Mouse (Mus musculus) forebrain, embryonic 14.5 days (tissue): ENCODE measurements around the gene Fez1. TPM values are rescaled to one million over a fixed set of nuclear protein-coding genes. Genes with fewer than 3 reads are reported as not detected.

Experiments
- ATAC-seq: fragments of 200-750 bp; cut with Nextera tagmentation; 2 replicates; pipeline ENCODE4 v1.8.0; 2017; ENCODE audit warnings: mild to moderate bottlenecking, moderate library complexity
- DNase-seq: peaks from one replicate; pipeline ENCODE4 v3.0.0-alpha.2; 2015; ENCODE audit warnings: low spot score
- H3K27ac ChIP-seq: fragments of 300-500 bp; sonication (generic); 2 replicates; pipeline ENCODE4 v1.5.1; 2014; ENCODE audit warnings: low read depth, mild to moderate bottlenecking, control low read depth, low read length, moderate library complexity
- H3K27me3 ChIP-seq: fragments of 300-500 bp; sonication (generic); replicated peaks from 2 replicates; pipeline ENCODE4 v1.6.1; 2014; ENCODE audit warnings: low read length, control low read depth, mixed read lengths; ENCODE audit not compliant: control insufficient read depth, insufficient read depth
- H3K36me3 ChIP-seq: fragments of 300-500 bp; sonication (generic); 2 replicates; pipeline ENCODE4 v1.6.1; 2014; ENCODE audit warnings: low read length, control low read depth; ENCODE audit not compliant: control insufficient read depth, insufficient read depth
- H3K4me1 ChIP-seq: fragments of 300-500 bp; sonication (generic); 2 replicates; pipeline ENCODE4 v1.6.1; 2014; ENCODE audit warnings: antibody characterized with exemption, low read length, control low read depth; ENCODE audit not compliant: control insufficient read depth, insufficient read depth
- H3K4me2 ChIP-seq: fragments of 300-500 bp; sonication (generic); 2 replicates; pipeline ENCODE4 v1.6.1; 2014; ENCODE audit warnings: mild to moderate bottlenecking, control low read depth, low read length
- H3K4me3 ChIP-seq: fragments of 300-500 bp; sonication (generic); 2 replicates; pipeline ENCODE4 v1.5.1; 2014; ENCODE audit warnings: low read depth, low read length, control low read depth
- H3K9ac ChIP-seq: fragments of 300-500 bp; sonication (generic); 2 replicates; pipeline ENCODE4 v1.6.1; 2014; ENCODE audit warnings: mild to moderate bottlenecking, low read length, control low read depth, moderate library complexity
- H3K9me3 ChIP-seq: fragments of 300-500 bp; sonication (generic); replicated peaks from 2 replicates; pipeline ENCODE4 v1.6.1; 2016; ENCODE audit warnings: low read length, control low read depth, mixed read lengths; ENCODE audit not compliant: control insufficient read depth
- WGBS: fragments of 180-500 bp; shearing (Covaris S2); extraction: QIAGEN DNeasy Blood & Tissue Kit; methylation state at CpG from one replicate; pipeline ENCODE4 v1.1.7; 2014; 5-methylcytosine and 5-hydroxymethylcytosine counted together
- polyA plus RNA-seq: library from polyadenylated mRNA; unstranded; fragments of >200 nt; fragmentation: Nextera tagmentation; extraction: Ambion mirVana; gene quantifications from 2 replicates; pipeline ENCODE4 v1.2.1, GENCODE M21; 2014

Gene Fez1
- polyA plus RNA-seq, 1 experiment from 2014 or later: 620 TPM

DNA sequence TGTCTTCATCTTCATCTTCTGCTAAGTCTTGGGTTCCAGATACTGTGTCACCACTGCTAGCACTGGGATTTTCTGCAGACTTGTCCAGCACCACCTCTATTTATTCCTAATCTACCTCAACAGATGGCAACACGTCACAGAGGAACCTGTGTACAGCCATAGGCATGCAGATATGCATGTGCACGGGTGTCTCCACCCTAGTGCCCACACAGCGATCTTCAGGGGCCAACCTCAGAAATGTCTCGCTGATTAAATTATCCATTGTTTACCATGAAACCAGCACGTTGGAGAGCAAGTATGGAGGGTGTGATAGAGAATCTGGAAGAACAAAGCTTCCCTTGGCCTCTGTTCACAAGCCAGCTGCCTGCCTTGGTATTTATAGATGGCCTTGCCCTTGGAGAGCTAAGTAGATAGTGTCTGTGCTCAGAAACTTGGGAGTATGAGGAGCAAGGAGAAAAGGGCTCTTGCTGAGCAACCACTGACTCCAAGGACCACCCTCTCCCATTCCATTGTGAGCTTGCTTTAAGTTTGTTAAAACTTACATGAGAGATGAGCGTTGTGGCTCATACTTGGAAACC, 71.8 kb downstream of the Fez1 start:
- DNase-seq (no peak), ATAC-seq (no peak)
- 81% methylated on average over 6 of the region's 6 CpGs for WGBS
- no peaks in the 10 kb centered on the region for H3K4me1 ChIP-seq
- no peak overlapping the region for H3K4me2 ChIP-seq
- H3K9me3 ChIP-seq: no peaks in the 10 kb centered on the region
- H3K27ac ChIP-seq: no peak overlapping the region
- H3K9ac ChIP-seq: no peak overlapping the region
- H3K36me3 ChIP-seq: peaks cover 9% of the 10 kb centered on the region; the same call in 1 of the 2 replicates
- no peak overlapping the region for H3K4me3 ChIP-seq
- no peaks in the 10 kb centered on the region for H3K27me3 ChIP-seq

DNA sequence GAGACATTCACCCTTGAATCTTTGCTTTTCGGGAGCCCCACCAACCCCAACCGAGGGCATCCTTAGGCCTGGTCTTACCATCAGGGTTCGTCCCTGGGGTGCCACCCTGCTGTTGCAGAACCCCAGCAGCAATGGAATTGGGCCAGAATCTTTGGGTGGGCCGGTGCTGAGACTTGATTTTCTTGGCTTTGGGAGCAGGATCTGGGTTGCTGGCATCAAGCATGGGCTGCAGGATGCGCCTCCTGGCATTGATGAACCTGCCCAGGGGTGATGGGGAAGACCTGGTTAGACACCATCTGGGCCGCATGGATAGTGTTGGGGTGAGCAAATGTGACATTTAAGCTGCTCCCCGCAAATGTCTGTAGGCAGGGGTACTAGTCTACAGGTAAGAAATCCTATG, 72.6 kb downstream of the Fez1 start:
- peaks cover 9% of the 10 kb centered on the region; the same call in 1 of the 2 replicates for H3K36me3 ChIP-seq
- H3K27me3 ChIP-seq: no peaks in the 10 kb centered on the region
- no peaks in the 10 kb centered on the region for H3K4me1 ChIP-seq
- 92% methylated on average over 7 of the region's 7 CpGs for WGBS
- no peak for DNase-seq
- no peak overlapping the region for H3K27ac ChIP-seq
- H3K9me3 ChIP-seq: no peaks in the 10 kb centered on the region
- H3K4me3 ChIP-seq: no peak overlapping the region
- no peak for ATAC-seq
- H3K4me2 ChIP-seq: no peak overlapping the region
- H3K9ac ChIP-seq: no peak overlapping the region

DNA sequence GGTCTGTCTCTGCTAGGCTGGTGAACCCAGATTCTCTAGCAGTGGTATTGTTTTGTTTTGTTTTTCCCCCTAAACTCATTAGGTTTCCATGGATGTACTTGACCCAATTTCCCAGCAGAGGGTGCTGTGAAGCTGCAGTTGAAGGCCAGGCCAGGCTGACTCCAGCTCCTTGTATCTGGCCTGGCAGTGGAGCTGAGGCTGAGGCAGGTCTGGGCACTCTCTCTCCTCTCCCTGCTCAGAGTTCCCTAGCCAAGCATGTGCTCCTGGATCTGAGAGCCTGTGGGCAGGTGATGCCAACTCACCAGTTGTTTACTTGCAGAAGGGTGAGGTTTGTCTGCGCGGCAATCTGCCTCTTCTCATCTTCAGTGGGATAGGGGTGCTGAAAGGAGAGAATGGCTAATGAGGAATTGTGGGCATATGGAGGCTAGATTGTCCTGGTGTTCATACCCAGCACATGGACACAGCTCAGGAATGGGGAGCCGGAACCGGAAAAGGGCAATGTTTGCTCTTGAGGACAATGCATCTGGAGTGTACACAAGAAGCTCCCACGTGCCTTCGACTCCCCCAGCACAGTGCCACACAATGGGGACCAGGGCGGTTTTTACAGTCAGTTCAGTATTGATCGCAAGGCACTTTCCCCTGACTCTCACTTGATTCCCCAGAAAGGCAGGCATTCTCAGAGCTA, 73.5 kb downstream of the Fez1 start:
- peak; percentile 82 for DNase-seq
- H3K27ac ChIP-seq: no peak overlapping the region
- H3K36me3 ChIP-seq: peaks cover 9% of the 10 kb centered on the region; the same call in 1 of the 2 replicates
- no peaks in the 10 kb centered on the region for H3K9me3 ChIP-seq
- H3K27me3 ChIP-seq: no peaks in the 10 kb centered on the region
- peak; percentile 82 for ATAC-seq
- H3K4me3 ChIP-seq: no peak overlapping the region
- no peaks in the 10 kb centered on the region for H3K4me1 ChIP-seq
- H3K9ac ChIP-seq: no peak overlapping the region
- 79% methylated on average over 8 of the region's 8 CpGs for WGBS
- no peak overlapping the region for H3K4me2 ChIP-seq

DNA sequence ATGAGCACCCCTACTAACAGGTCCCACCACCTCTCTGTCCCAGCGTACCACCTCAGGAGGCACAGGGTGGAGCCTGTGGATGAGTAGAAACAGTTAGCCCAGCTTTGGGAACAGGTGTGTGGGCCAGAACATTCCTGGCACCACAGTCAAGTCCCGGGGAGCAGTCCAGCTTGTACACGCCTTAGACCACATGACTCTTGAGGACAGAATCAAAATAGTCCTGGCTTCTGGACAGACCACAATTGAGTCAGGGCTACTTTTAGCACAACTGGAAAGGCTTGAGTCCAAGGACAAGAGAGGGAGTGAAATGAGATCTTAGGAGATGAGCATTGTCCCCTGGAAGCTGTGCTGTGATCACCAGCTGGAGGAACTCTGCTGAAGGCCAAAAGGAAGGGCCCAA, 76.9 kb downstream of the Fez1 start:
- ATAC-seq (no peak), DNase-seq (no peak)
- H3K4me3 ChIP-seq: no peak overlapping the region
- no peak overlapping the region for H3K9ac ChIP-seq
- no peaks in the 10 kb centered on the region for H3K27me3 ChIP-seq
- H3K27ac ChIP-seq: no peak overlapping the region
- H3K4me2 ChIP-seq: no peak overlapping the region
- no peaks in the 10 kb centered on the region for H3K4me1 ChIP-seq
- WGBS: 99% methylated on average over 3 of the region's 3 CpGs
- no peaks in the 10 kb centered on the region for H3K9me3 ChIP-seq
- H3K36me3 ChIP-seq: peaks cover 4% of the 10 kb centered on the region; the same call in 1 of the 2 replicates

DNA sequence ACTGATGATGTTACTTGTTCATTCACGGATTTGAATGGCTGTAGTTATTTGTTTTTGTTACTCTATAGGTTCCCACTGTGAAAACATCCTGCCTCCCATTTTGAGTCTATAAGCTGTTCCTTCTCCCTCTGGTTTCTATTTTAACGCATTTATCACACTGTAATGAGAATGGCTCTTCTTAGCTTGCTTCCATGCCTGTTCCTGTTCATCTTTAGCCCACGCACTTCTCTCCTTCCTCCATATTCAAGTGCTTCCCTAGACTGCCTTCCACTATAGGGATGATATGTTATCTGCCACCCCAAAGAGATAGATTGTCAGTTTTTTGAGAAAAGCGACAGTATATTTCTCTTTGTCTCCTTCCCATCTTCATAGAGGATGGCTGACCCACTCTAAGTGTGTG, 78.8 kb downstream of the Fez1 start:
- Histone ChIP-seq H3K9me3 (no peaks in the 10 kb centered on the region), H3K4me3 (no peak overlapping the region), H3K36me3 (peaks cover 4% of the 10 kb centered on the region; the same call in 1 of the 2 replicates), H3K4me1 (no peaks in the 10 kb centered on the region), H3K27ac (no peak overlapping the region), H3K27me3 (no peaks in the 10 kb centered on the region), H3K9ac (no peak overlapping the region), H3K4me2 (no peak overlapping the region)
- ATAC-seq: no peak
- WGBS: 89% methylated on average over 4 of the region's 4 CpGs
- no peak for DNase-seq

DNA sequence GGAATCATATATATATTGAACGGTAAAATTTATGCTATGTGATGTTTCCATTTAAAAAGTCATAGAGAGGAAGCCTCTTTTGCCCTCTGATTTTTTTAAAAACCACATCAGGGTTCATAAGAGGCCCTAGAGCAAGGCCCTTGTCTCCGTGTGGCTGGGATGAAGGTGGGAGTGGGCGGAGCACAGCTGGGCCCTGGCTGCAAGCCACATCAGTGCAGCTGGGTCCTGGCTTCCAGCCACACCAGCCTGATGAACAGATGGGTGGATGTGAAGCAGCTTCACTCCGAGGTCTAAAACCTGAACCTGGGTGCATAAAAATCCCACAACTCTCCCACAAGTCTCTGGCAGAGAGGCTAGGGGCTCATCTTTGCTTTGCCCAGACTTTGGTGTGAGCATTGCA, 83.8 kb downstream of the Fez1 start:
- peak; percentile 33 for DNase-seq
- WGBS: 60% methylated on average over 4 of the region's 4 CpGs
- Histone ChIP-seq H3K4me3 (no peak overlapping the region), H3K36me3 (peaks cover 7% of the 10 kb centered on the region; the same call in 1 of the 2 replicates), H3K27me3 (no peaks in the 10 kb centered on the region), H3K4me2 (no peak overlapping the region), H3K9ac (no peak overlapping the region), H3K27ac (no peak overlapping the region), H3K4me1 (no peaks in the 10 kb centered on the region), H3K9me3 (no peaks in the 10 kb centered on the region)
- ATAC-seq: no peak

DNA sequence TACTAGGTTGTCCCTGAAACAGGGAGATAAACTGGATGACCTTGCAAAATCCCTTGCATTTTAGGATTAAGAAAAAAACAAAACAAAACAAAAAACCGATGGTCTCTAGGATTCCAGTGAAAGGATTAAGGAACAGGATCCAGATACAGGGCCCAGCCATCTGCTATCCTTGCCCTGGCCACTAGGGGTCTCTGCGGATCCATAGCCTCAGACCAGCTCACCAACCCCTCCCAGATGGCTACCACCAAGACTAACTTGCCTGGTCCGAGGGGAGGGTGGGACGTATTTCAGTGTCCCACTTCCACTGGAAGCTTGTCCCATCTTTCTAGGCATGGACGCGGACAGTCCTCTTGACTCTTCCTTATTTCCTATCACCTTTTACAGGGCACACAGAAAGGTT, 94.7 kb downstream of the Fez1 start:
- no peak overlapping the region for H3K4me2 ChIP-seq
- H3K9me3 ChIP-seq: no peaks in the 10 kb centered on the region
- H3K36me3 ChIP-seq: 0 out of 2 replicates have a peak, but pooled peaks cover 4% of the 10 kb centered on the region
- no peak overlapping the region for H3K27ac ChIP-seq
- WGBS: 3% methylated on average over 6 of the region's 6 CpGs
- no peak overlapping the region for H3K4me3 ChIP-seq
- no peak overlapping the region for H3K9ac ChIP-seq
- ATAC-seq (peak; percentile 78), DNase-seq (peak; percentile 83)
- H3K27me3 ChIP-seq: no peaks in the 10 kb centered on the region
- peaks cover 3% of the 10 kb centered on the region; the same call in 1 of the 2 replicates for H3K4me1 ChIP-seq

DNA sequence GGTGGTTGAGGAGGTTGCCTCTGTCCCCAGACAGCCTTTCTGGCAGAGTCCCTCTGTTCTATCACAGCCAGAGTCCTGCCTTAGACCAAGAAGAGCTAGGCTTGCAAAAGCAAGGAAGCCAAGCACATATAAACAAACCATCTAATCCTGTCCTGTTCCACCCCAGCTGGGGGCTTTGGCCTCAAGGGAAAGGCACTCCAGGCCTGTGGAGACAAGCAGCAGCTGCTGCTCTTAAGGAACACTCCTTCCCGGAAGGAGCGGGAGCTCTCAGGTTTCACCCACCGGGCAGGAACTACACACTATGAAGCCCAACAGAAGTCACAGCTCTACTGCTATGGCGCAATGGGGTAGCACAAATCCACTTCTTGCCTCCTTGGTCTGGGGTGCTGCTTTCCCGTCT, 95.3 kb downstream of the Fez1 start:
- WGBS: 61% methylated on average over 5 of the region's 5 CpGs
- Histone ChIP-seq H3K9me3 (no peaks in the 10 kb centered on the region), H3K27ac (no peak overlapping the region), H3K36me3 (0 out of 2 replicates have a peak, but pooled peaks cover 4% of the 10 kb centered on the region), H3K4me2 (no peak overlapping the region), H3K27me3 (no peaks in the 10 kb centered on the region), H3K4me3 (no peak overlapping the region), H3K4me1 (peaks cover 8% of the 10 kb centered on the region; the same call in 1 of the 2 replicates), H3K9ac (no peak overlapping the region)
- no peak for ATAC-seq
- DNase-seq: no peak

DNA sequence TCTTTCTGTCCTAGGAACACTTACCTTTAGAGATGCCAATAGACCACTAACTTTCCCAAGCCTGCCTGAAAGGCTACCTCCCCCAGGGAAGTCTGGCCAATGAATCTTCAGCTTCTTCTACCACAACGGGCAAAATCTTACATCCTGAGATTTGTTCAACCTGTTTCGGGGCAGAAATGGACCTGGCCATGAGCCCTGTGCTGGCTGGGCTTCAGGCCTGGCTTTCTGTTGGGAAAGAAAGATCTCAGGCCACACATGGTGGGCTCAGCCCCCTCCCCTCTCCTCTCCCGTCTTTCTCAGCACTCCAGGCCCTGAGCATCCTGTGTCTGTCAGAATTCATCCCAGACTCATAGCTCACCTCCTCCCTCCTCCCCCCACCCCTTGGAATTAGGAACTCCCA, 96.9 kb downstream of the Fez1 start:
- 54% methylated on average over 3 of the region's 3 CpGs for WGBS
- Histone ChIP-seq H3K27ac (no peak overlapping the region), H3K9ac (no peak overlapping the region), H3K36me3 (0 out of 2 replicates have a peak, but pooled peaks cover 4% of the 10 kb centered on the region), H3K27me3 (no peaks in the 10 kb centered on the region), H3K4me3 (no peak overlapping the region), H3K9me3 (no peaks in the 10 kb centered on the region), H3K4me2 (no peak overlapping the region), H3K4me1 (peaks cover 13% of the 10 kb centered on the region)
- DNase-seq: no peak
- ATAC-seq: no peak
